Mouse (Mus musculus): ENCODE results near the gene Fam221a. TPM values are rescaled to one million over a fixed set of nuclear protein-coding genes. Genes with fewer than 3 reads are reported as not detected.

Gene Fam221a
- total and polyA plus RNA-seq, 3 experiments: 0.08 TPM; not detected in 2

DNA sequence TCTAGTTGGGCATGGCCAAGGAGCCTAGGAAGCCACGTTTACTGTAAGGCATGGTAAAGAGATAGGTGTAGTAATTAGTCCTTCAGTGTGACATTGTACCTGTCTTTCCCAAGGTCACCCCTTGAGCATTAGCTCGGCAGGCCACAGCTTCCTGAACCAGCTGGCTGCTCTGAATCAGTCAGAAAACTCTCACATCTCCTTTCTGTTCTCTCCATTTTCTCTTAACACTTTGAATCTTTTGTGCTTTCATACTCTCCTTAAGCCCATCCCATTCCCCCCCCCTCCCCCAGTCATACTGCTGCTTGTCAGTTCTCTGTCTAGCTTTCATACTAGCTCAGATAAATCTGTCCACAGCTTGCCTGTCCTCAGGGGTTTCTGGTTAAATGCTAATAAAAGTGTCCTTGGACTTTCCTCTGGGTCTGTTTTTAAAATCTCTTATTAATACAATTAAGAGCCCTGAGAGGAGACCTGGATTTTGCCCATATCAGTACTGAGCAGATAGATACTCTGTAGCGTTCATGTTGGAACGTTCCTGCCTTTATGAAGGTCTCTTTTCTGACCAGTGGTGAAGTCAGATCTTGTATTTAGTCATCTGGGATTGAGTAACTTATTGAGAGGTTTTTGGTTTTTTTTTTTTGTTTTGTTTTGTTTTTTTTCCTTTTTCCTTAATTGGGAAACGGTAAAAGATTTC lies 36.0 kb upstream of the Fam221a start:
- no peak overlapping the region for H3K4me3 ChIP-seq (ENCODE audit: control insufficient read depth in 1 of 2, insufficient read depth in 1 of 2, low read depth in 2 of 2, low read length in 2 of 2)
- DNase-seq (ENCODE audit: low read depth, low spot score): no peak
- no peaks in the 10 kb centered on the region for H3K9me3 ChIP-seq (replicated peaks; ENCODE audit: insufficient read depth, low read length)
- H3K27ac ChIP-seq (ENCODE audit: control insufficient read depth, low read depth, low read length): no peak overlapping the region
- H3K36me3 ChIP-seq (ENCODE audit: control insufficient read depth in 1 of 2, insufficient read depth in 2 of 2, low read length in 2 of 2): no peaks in the 10 kb centered on the region
- H3K4me1 ChIP-seq (ENCODE audit: control insufficient read depth in 1 of 2, insufficient read depth in 2 of 2, low read length in 2 of 2): no peaks in the 10 kb centered on the region
- H3K79me2 ChIP-seq (ENCODE audit: control insufficient read depth, insufficient read depth, low read length, poor library complexity): no peaks in the 10 kb centered on the region
- TF ChIP-seq RAD21 (IDR thresholded peaks at IDR 0.05; ENCODE audit: low read depth, low read length) (no peak), MEF2A (IDR thresholded peaks at IDR 0.05; ENCODE audit: extremely low read depth, insufficient replicate concordance, low read depth, low read length, poor library complexity, severe bottlenecking) (no peak), E2F4 (IDR thresholded peaks at IDR 0.05; ENCODE audit: borderline replicate concordance, low read depth, low read length) (no peak), ZKSCAN1 (IDR thresholded peaks at IDR 0.05; ENCODE audit: low read depth, low read length) (no peak), TCF12 (IDR thresholded peaks at IDR 0.05; ENCODE audit: low read depth, low read length) (no peak), TAL1 (IDR thresholded peaks at IDR 0.05; ENCODE audit: low read length) (no peak), POLR2AphosphoS5 (IDR thresholded peaks at IDR 0.05; ENCODE audit: borderline replicate concordance, low read depth, low read length) (no peak), ZNF384 (IDR thresholded peaks at IDR 0.05; ENCODE audit: low read depth, low read length) (no peak), MXI1 (IDR thresholded peaks at IDR 0.05; ENCODE audit: low read depth, low read length) (no peak), POLR2AphosphoS2 (IDR thresholded peaks at IDR 0.05; ENCODE audit: low read length) (no peak), JUND (IDR thresholded peaks at IDR 0.05; ENCODE audit: low read depth, low read length) (no peak), KAT2A (conservative IDR thresholded peaks at IDR 0.05; ENCODE audit: low read depth, low read length) (no peak)
- no peak overlapping the region for H3K9ac ChIP-seq (ENCODE audit: control insufficient read depth, low read depth, low read length, poor library complexity, severe bottlenecking)
- no peaks in the 10 kb centered on the region for H3K27me3 ChIP-seq (ENCODE audit: control insufficient read depth in 1 of 2, insufficient read depth in 2 of 2, low read length in 2 of 2)

DNA sequence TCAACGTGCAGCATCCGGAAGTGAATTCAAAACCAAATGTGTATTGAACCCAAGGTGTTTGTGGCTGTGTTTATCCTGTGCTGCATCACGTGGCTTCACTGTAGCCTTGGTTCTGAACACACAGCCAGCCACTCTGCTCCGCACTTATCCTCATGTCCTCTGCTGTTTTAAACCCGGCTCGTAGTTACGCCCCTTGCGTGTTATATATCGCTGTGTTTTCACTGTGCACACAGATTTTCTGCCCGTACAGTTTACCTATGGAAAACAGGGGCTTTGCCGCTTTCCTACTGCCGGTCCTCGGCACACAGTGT lies 35.5 kb upstream of the Fam221a start:
- no peak overlapping the region for H3K4me3 ChIP-seq (ENCODE audit: control insufficient read depth in 1 of 2, insufficient read depth in 1 of 2, low read depth in 2 of 2, low read length in 2 of 2)
- no peaks in the 10 kb centered on the region for H3K4me1 ChIP-seq (ENCODE audit: control insufficient read depth in 1 of 2, insufficient read depth in 2 of 2, low read length in 2 of 2)
- no peaks in the 10 kb centered on the region for H3K9me3 ChIP-seq (replicated peaks; ENCODE audit: insufficient read depth, low read length)
- no peak for DNase-seq (ENCODE audit: low read depth, low spot score)
- no peak for TF ChIP-seq HCFC1 (IDR thresholded peaks at IDR 0.05; ENCODE audit: low read depth, low read length)
- no peak for TF ChIP-seq CTCF (IDR thresholded peaks at IDR 0.05 in 2 of 3, conservative IDR thresholded peaks at IDR 0.05 in 1 of 3; ENCODE audit: control insufficient read depth in 1 of 3, insufficient read depth in 1 of 3, low read depth in 2 of 3, low read length in 3 of 3, poor library complexity in 1 of 3, severe bottlenecking in 1 of 3)
- TF ChIP-seq KAT2A (conservative IDR thresholded peaks at IDR 0.05; ENCODE audit: low read depth, low read length): no peak
- no peak for TF ChIP-seq GATA1 (IDR thresholded peaks at IDR 0.05; ENCODE audit: low read depth, low read length)
- TF ChIP-seq USF2 (IDR thresholded peaks at IDR 0.05; ENCODE audit: borderline replicate concordance in 1 of 2, insufficient read depth in 1 of 2, low read depth in 1 of 2, low read length in 2 of 2): no peak
- TF ChIP-seq EP300 (IDR thresholded peaks at IDR 0.05; ENCODE audit: low read depth in 1 of 2, low read length in 2 of 2): no peak
- no peak for TF ChIP-seq MYB (IDR thresholded peaks at IDR 0.05; ENCODE audit: low read depth, low read length)
- H3K79me2 ChIP-seq (ENCODE audit: control insufficient read depth, insufficient read depth, low read length, poor library complexity): no peaks in the 10 kb centered on the region
- H3K27me3 ChIP-seq (ENCODE audit: control insufficient read depth in 1 of 2, insufficient read depth in 2 of 2, low read length in 2 of 2): no peaks in the 10 kb centered on the region
- no peaks in the 10 kb centered on the region for H3K36me3 ChIP-seq (ENCODE audit: control insufficient read depth in 1 of 2, insufficient read depth in 2 of 2, low read length in 2 of 2)
- no peak overlapping the region for H3K27ac ChIP-seq (ENCODE audit: control insufficient read depth, low read depth, low read length)
- no peak overlapping the region for H3K9ac ChIP-seq (ENCODE audit: control insufficient read depth, low read depth, low read length, poor library complexity, severe bottlenecking)
